Mouse (Mus musculus): Measurements from ENCODE around the gene Ryk. TPM values are rescaled to one million over a fixed set of nuclear protein-coding genes. Genes with fewer than 3 reads are reported as not detected.

The Ryk gene
- polyA plus RNA-seq, 1 experiment from 2014 or later: 16.2 TPM

DNA sequence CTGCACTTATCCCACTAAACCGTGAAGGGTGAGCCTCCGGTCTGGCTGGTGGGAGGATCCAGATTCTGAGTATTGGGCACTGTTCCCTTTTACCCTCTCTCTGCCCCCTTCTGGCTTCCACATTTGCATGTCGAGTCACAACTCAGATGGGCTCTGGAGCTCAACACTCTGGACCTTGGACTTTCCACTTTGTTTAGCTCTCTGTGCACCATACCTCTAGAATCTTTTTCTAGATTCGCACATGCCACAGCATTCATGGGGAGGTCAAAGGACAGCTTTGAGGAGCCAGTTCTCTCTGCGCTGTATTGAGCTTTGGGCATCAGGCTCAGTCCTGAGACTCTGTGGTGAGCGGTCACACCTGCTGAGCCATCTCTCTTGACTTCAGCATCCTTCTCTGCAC lies 11.1 kb downstream of the Ryk start:
- ATAC-seq (replicated peaks; ENCODE audit: low FRiP score) (no peak), DNase-seq (ENCODE audit: low spot score) (no peak)
- Histone ChIP-seq H3K9ac (ENCODE audit: low read depth, low read length) (no peak overlapping the region), H3K4me3 (ENCODE audit: low read depth, low read length) (no peak overlapping the region), H3K4me2 (no peak overlapping the region), H3K27me3 (replicated peaks; ENCODE audit: control insufficient read depth, insufficient read depth, low read length) (no peaks in the 10 kb centered on the region), H3K9me3 (ENCODE audit: control insufficient read depth, low read length) (no peaks in the 10 kb centered on the region), H3K27ac (ENCODE audit: low read depth, low read length) (no peak overlapping the region), H3K36me3 (ENCODE audit: control insufficient read depth, insufficient read depth, low read length) (no peaks in the 10 kb centered on the region), H3K4me1 (replicated peaks; ENCODE audit: control insufficient read depth, insufficient read depth, low read length) (peaks cover 54% of the 10 kb centered on the region)
- WGBS: 74% methylated on average over 6 of the region's 6 CpGs

DNA sequence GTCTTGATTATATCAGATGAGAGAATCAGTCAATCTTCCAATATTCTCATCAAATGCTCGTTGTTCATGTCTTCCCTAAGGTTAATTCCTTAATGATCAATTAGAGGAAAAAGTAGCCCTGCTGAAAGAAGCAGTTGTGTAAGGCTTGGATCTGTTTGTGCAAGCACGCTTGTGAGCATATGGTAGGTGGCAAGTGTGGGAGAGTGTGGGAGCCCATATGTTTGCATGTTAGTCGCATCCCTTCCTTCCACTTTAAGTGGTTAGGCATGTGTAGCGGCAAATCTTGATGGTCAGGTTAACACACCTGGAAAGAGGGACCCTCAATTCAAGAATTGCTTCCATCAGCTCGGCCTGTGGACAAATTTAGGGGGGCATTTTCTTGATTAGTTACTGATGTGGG lies 11.6 kb downstream of the Ryk start:
- Histone ChIP-seq H3K4me1 (replicated peaks; ENCODE audit: control insufficient read depth, insufficient read depth, low read length) (peaks cover 49% of the 10 kb centered on the region), H3K4me2 (no peak overlapping the region), H3K4me3 (ENCODE audit: low read depth, low read length) (no peak overlapping the region), H3K9ac (ENCODE audit: low read depth, low read length) (no peak overlapping the region), H3K27me3 (replicated peaks; ENCODE audit: control insufficient read depth, insufficient read depth, low read length) (no peaks in the 10 kb centered on the region), H3K9me3 (ENCODE audit: control insufficient read depth, low read length) (no peaks in the 10 kb centered on the region), H3K36me3 (ENCODE audit: control insufficient read depth, insufficient read depth, low read length) (no peaks in the 10 kb centered on the region), H3K27ac (ENCODE audit: low read depth, low read length) (no peak overlapping the region)
- no peak for ATAC-seq (replicated peaks; ENCODE audit: low FRiP score)
- DNase-seq (ENCODE audit: low spot score): no peak
- 91% methylated on average over 5 of the region's 5 CpGs for WGBS

DNA sequence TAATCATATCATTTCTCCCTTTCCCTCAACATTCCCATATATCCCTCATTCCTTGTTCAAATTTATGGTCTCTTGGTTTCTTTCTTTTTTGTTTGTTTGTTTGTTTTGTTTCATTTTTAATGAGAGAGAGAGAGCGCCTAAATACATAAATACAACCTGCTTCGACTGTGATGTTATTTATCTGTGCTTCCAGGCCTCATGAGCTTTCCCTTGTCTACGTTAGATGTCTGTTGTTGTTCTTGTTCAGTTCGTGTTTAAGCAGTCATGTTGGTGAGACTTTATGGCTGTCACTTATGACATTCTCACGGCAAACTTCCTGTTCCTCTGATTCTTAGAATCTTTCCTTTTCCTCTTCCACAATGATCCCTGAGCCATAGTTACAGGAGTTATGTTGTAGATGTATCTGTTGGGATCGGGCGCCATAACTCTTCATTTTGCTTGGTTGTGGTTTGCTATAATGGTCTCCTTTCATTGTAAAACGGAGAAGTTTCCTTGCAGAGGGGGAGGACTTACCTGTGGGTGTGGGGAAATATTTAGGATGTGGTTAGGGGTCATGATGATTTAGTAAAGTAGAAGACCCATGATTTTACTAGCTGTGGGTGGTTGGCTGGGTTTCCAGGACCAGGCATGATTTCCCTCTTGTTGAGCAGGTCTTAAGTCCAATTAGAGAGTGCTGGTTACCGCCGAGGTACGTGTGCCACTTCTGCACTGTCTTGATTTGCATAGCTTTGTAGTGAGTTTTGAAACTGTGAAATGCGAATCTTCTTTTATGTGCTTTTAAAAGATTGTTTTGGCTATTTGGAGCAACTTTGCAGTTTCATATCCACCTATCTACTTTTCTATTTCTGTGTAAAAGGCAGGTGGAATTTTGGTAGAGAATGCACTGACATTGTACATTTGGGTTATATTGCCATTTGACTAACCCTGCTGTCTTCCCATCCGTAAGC lies 17.6 kb downstream of the Ryk start:
- no peak for ATAC-seq (replicated peaks; ENCODE audit: low FRiP score)
- DNase-seq (ENCODE audit: low spot score): no peak
- 81% methylated on average over 13 of the region's 13 CpGs for WGBS
- H3K4me2 ChIP-seq: no peak overlapping the region
- no peak overlapping the region for H3K4me3 ChIP-seq (ENCODE audit: low read depth, low read length)
- peaks cover 9% of the 10 kb centered on the region; the same call in 1 of the 2 replicates for H3K4me1 ChIP-seq (replicated peaks; ENCODE audit: control insufficient read depth, insufficient read depth, low read length)
- no peaks in the 10 kb centered on the region for H3K27me3 ChIP-seq (replicated peaks; ENCODE audit: control insufficient read depth, insufficient read depth, low read length)
- H3K9ac ChIP-seq (ENCODE audit: low read depth, low read length): no peak overlapping the region
- peaks cover 4% of the 10 kb centered on the region; the same call in 1 of the 2 replicates for H3K36me3 ChIP-seq (ENCODE audit: control insufficient read depth, insufficient read depth, low read length)
- H3K27ac ChIP-seq (ENCODE audit: low read depth, low read length): no peak overlapping the region
- H3K9me3 ChIP-seq (ENCODE audit: control insufficient read depth, low read length): 0 out of 2 replicates have a peak, but pooled peaks cover 3% of the 10 kb centered on the region

DNA sequence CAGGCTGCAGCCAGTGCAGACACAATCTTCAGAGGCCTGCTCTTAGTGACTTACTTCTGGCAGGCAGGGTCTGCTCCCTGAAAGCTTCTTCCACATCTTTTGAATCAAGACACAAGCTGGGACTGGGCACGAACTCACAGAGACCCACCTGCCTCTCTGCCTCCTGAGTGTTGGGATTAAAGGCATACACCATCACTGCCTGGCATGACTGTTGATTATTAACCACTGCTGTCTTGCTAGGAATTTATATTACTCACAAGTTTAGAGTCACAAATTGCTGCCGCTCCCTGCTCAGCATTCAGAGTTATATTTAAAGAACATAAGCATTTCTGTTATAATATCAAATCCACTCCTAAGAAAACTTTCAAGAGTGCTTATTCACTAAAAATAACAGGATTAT lies 23.1 kb downstream of the Ryk start:
- WGBS: 95% methylated on average over 2 of the region's 2 CpGs
- Histone ChIP-seq H3K27me3 (replicated peaks; ENCODE audit: control insufficient read depth, insufficient read depth, low read length) (no peaks in the 10 kb centered on the region), H3K4me1 (replicated peaks; ENCODE audit: control insufficient read depth, insufficient read depth, low read length) (peaks cover 20% of the 10 kb centered on the region), H3K4me2 (no peak overlapping the region), H3K9ac (ENCODE audit: low read depth, low read length) (no peak overlapping the region), H3K36me3 (ENCODE audit: control insufficient read depth, insufficient read depth, low read length) (peaks cover 4% of the 10 kb centered on the region; the same call in 1 of the 2 replicates), H3K27ac (ENCODE audit: low read depth, low read length) (no peak overlapping the region), H3K4me3 (ENCODE audit: low read depth, low read length) (no peak overlapping the region), H3K9me3 (ENCODE audit: control insufficient read depth, low read length) (peaks cover 3% of the 10 kb centered on the region; the same call in 1 of the 2 replicates)
- ATAC-seq (replicated peaks; ENCODE audit: low FRiP score) (no peak), DNase-seq (ENCODE audit: low spot score) (no peak)

DNA sequence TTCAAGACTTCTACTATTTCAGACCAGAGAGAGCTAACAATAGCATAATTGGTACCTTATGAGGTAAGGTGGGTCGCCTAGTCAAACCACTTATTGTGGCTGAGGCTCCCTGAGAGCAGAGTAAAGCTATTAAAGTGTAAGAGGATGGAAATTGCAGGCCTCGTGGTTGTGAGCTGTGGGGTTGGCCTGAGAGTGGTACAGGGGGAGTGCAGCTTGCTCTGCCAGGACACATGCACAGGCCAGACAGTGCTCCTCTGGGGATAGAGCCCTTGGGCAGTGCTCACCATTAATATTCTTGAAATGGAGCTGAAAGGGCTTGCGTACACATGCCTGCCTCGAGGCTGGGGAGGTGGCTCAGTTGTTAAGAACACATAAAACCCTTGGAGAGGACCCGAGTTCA lies 23.6 kb downstream of the Ryk start:
- Histone ChIP-seq H3K27me3 (replicated peaks; ENCODE audit: control insufficient read depth, insufficient read depth, low read length) (no peaks in the 10 kb centered on the region), H3K27ac (ENCODE audit: low read depth, low read length) (no peak overlapping the region), H3K4me3 (ENCODE audit: low read depth, low read length) (no peak overlapping the region), H3K4me2 (no peak overlapping the region), H3K9me3 (ENCODE audit: control insufficient read depth, low read length) (peaks cover 3% of the 10 kb centered on the region; the same call in 1 of the 2 replicates), H3K36me3 (ENCODE audit: control insufficient read depth, insufficient read depth, low read length) (peaks cover 4% of the 10 kb centered on the region; the same call in 1 of the 2 replicates), H3K4me1 (replicated peaks; ENCODE audit: control insufficient read depth, insufficient read depth, low read length) (peaks cover 20% of the 10 kb centered on the region), H3K9ac (ENCODE audit: low read depth, low read length) (no peak overlapping the region)
- ATAC-seq (replicated peaks; ENCODE audit: low FRiP score) (no peak), DNase-seq (ENCODE audit: low spot score) (no peak)
- 94% methylated on average over 5 of the region's 5 CpGs for WGBS

DNA sequence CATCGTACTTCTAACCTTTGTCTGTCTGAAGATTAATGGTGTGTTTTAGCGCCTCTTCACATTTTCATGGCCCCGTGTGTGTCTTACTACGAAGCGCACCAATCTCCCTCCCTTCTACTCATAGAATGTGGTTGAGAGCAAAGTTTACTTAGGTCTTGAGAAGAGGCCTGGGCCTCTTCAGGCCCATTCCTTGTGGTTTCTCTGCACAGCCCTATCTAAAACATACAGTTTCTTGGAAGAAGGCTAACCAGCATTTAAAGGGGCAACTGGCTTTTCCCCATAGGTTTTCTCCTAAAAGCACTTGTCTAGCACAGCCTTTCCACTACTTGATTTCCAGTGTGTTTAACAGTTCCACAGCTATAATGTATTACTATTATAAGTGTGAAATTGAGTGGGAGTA lies 24.7 kb downstream of the Ryk start:
- H3K9me3 ChIP-seq (ENCODE audit: control insufficient read depth, low read length): peaks cover 3% of the 10 kb centered on the region; the same call in 1 of the 2 replicates
- no peak overlapping the region for H3K9ac ChIP-seq (ENCODE audit: low read depth, low read length)
- 86% methylated on average over 5 of the region's 5 CpGs for WGBS
- H3K4me2 ChIP-seq: no peak overlapping the region
- no peak overlapping the region for H3K27ac ChIP-seq (ENCODE audit: low read depth, low read length)
- peaks cover 4% of the 10 kb centered on the region; the same call in 1 of the 2 replicates for H3K36me3 ChIP-seq (ENCODE audit: control insufficient read depth, insufficient read depth, low read length)
- ATAC-seq (replicated peaks; ENCODE audit: low FRiP score) (no peak; the same call in 1 of the 2 replicates), DNase-seq (ENCODE audit: low spot score) (no peak)
- H3K4me3 ChIP-seq (ENCODE audit: low read depth, low read length): no peak overlapping the region
- peaks cover 26% of the 10 kb centered on the region for H3K4me1 ChIP-seq (replicated peaks; ENCODE audit: control insufficient read depth, insufficient read depth, low read length)
- no peaks in the 10 kb centered on the region for H3K27me3 ChIP-seq (replicated peaks; ENCODE audit: control insufficient read depth, insufficient read depth, low read length)

DNA sequence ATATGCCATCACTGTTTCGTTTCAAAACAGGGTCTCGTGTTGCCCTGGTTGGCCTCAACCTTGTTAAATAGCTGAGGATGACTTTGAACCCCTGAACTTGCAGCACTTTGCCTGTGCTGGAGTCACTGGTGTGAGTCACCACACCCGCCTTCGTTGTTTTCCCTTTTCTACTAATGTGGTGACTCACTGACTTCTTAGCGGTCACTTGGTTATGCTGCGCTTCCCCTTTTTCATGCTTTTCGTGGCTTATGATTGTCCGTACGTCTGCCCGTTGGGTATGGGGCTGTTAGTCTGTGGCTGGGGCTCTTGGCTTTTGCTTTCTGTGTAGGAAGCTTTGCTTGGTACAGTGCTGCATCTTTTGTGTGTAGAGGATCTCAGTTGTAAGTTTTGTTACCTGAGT lies 25.2 kb downstream of the Ryk start:
- DNase-seq (ENCODE audit: low spot score): no peak
- Histone ChIP-seq H3K4me1 (replicated peaks; ENCODE audit: control insufficient read depth, insufficient read depth, low read length) (peaks cover 26% of the 10 kb centered on the region), H3K27me3 (replicated peaks; ENCODE audit: control insufficient read depth, insufficient read depth, low read length) (no peaks in the 10 kb centered on the region), H3K36me3 (ENCODE audit: control insufficient read depth, insufficient read depth, low read length) (peaks cover 4% of the 10 kb centered on the region; the same call in 1 of the 2 replicates), H3K4me3 (ENCODE audit: low read depth, low read length) (no peak overlapping the region), H3K9ac (ENCODE audit: low read depth, low read length) (no peak overlapping the region), H3K27ac (ENCODE audit: low read depth, low read length) (no peak overlapping the region), H3K4me2 (no peak overlapping the region), H3K9me3 (ENCODE audit: control insufficient read depth, low read length) (peaks cover 3% of the 10 kb centered on the region; the same call in 1 of the 2 replicates)
- ATAC-seq (replicated peaks; ENCODE audit: low FRiP score): no peak
- WGBS: 68% methylated on average over 10 of the region's 10 CpGs

DNA sequence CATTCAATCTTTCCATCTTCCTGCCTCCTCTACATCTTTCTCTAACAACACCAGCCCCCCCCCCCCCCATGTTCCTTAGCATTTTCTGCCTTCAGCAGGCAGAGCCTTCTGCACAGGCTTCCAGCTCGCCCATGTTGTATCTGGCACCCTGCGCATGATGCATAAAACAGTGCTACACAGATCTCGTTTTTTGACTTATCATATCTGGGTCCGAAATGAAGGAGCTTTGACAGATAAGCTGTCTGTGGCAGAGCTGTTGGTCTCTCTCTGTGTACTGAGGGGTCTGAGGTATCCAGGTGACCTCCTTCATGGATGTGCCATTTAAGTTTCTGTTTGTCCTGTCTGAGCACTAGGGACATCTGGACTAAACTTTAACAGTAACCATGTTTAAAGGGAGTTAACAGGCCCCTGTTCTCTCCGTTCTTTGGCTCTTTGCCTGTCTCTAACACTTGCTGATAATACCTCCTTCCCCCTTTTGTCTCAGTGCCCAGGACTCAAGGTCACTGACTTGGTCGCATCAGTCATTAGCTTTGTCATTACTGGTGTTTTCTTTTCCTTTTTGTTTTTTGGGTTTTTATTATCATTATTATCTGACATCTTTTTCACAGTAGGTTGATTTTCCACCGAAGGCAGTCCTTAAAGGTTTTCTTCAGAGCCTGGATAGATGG lies 26.2 kb downstream of the Ryk start:
- Histone ChIP-seq H3K27me3 (replicated peaks; ENCODE audit: control insufficient read depth, insufficient read depth, low read length) (no peaks in the 10 kb centered on the region), H3K4me1 (replicated peaks; ENCODE audit: control insufficient read depth, insufficient read depth, low read length) (peaks cover 26% of the 10 kb centered on the region), H3K4me3 (ENCODE audit: low read depth, low read length) (no peak overlapping the region), H3K9me3 (ENCODE audit: control insufficient read depth, low read length) (peaks cover 3% of the 10 kb centered on the region; the same call in 1 of the 2 replicates), H3K36me3 (ENCODE audit: control insufficient read depth, insufficient read depth, low read length) (peaks cover 4% of the 10 kb centered on the region; the same call in 1 of the 2 replicates), H3K9ac (ENCODE audit: low read depth, low read length) (no peak overlapping the region), H3K4me2 (no peak overlapping the region), H3K27ac (ENCODE audit: low read depth, low read length) (no peak overlapping the region)
- 58% methylated on average over 7 of the region's 7 CpGs for WGBS
- no peak for ATAC-seq (replicated peaks; ENCODE audit: low FRiP score)
- no peak for DNase-seq (ENCODE audit: low spot score)
